Mouse (Mus musculus) C2C12 (cell line): Measurements from ENCODE around the gene Psmg4. TPM values are rescaled to one million over a fixed set of nuclear protein-coding genes. Genes with fewer than 3 reads are reported as not detected.

ENCODE experiments used
- H3K27me3 ChIP-seq: one replicate; pipeline ENCODE4 v1.6.1; 2011; ENCODE audit not compliant: control insufficient read depth, insufficient read depth, insufficient read length
- H3K36me3 ChIP-seq: one replicate; pipeline ENCODE4 v1.6.1; 2011; ENCODE audit not compliant: control insufficient read depth, insufficient read depth
- H3K4me3 ChIP-seq: one replicate; pipeline ENCODE4 v1.5.1; 2011; ENCODE audit warnings: mild to moderate bottlenecking, control low read depth; ENCODE audit not compliant: poor library complexity, insufficient read depth, severe bottlenecking
- H3K79me2 ChIP-seq: one replicate; pipeline ENCODE4 v1.6.1; 2011; ENCODE audit not compliant: control insufficient read depth, insufficient read depth
- H3K79me3 ChIP-seq: one replicate; pipeline ENCODE4 v1.6.1; 2011; ENCODE audit warnings: low read depth, control low read depth
- H3ac ChIP-seq: one replicate; pipeline ENCODE3; 2011; ENCODE audit warnings: low read depth; ENCODE audit not compliant: control insufficient read depth, insufficient read length
- CEBPB ChIP-seq: IDR thresholded peaks from one replicate; pipeline ENCODE4 v1.6.1; 2011; ENCODE audit warnings: low read depth, mild to moderate bottlenecking, control low read depth, moderate library complexity
- CTCF ChIP-seq: IDR thresholded peaks from one replicate; pipeline ENCODE4 v1.5.1; 2011; ENCODE audit not compliant: control insufficient read depth, insufficient read depth, insufficient read length
- FOSL1 ChIP-seq: IDR thresholded peaks from one replicate; pipeline ENCODE4 v1.8.0; 2011; ENCODE audit warnings: mild to moderate bottlenecking, low read length; ENCODE audit not compliant: poor library complexity, insufficient read depth, severe bottlenecking
- MAX ChIP-seq: IDR thresholded peaks from one replicate; pipeline ENCODE4 v1.6.1; 2011; ENCODE audit warnings: mild to moderate bottlenecking, control low read depth
- MYOD1 ChIP-seq: IDR thresholded peaks from one replicate; pipeline ENCODE4 v1.6.1; 2011; ENCODE audit warnings: low read depth; ENCODE audit not compliant: control insufficient read depth, insufficient read length
- MYOG ChIP-seq: IDR thresholded peaks from one replicate; pipeline ENCODE4 v1.6.1; 2011; ENCODE audit not compliant: control insufficient read depth, insufficient read length; ENCODE audit errors: extremely low read depth
- USF1 ChIP-seq: IDR thresholded peaks from one replicate; pipeline ENCODE4 v1.6.1; 2011; ENCODE audit warnings: low read depth, mild to moderate bottlenecking, control low read depth, moderate library complexity
- polyA plus RNA-seq: library from polyadenylated mRNA; unstranded; fragments of >200 nt; fragmentation: generic; extraction: Trizol; gene quantifications from one replicate; pipeline ENCODE4 v1.2.1, GENCODE M21; 2012; ENCODE audit warnings: missing spikeins

Psmg4 gene
- polyA plus RNA-seq, 1 experiment, result 151 TPM

DNA sequence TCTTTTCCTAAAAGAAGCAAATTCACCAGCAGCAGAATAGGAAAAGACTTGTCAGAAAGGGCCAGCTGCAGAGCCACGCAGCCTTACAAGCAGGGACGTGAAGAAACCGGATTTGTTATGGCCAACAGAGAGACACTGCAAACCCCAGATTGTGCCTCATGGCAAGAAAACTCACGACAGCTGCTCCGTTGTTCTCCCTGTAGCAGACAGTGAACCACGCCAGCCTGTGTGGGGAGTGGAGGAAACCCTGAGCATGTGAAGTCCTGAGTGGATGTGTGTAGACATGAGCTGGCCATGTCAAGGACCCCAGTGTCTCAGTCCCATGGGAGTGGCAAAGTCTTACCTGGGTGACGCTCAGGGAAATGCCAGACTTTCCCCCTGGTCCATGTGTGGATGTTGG, 26.2 kb upstream of the Psmg4 start:
- Histone ChIP-seq H3K79me2 (no peaks in the 10 kb centered on the region), H3K36me3 (no peaks in the 10 kb centered on the region), H3ac (no peak overlapping the region), H3K27me3 (no peaks in the 10 kb centered on the region), H3K4me3 (no peak overlapping the region), H3K79me3 (no peaks in the 10 kb centered on the region)
- TF ChIP-seq FOSL1, result no peak
- no peak for TF ChIP-seq CEBPB
- no peak for TF ChIP-seq USF1
- TF ChIP-seq CTCF, result no peak
- no peak for TF ChIP-seq MYOD1
- TF ChIP-seq MYOG, result no peak
- TF ChIP-seq MAX, result no peak

DNA sequence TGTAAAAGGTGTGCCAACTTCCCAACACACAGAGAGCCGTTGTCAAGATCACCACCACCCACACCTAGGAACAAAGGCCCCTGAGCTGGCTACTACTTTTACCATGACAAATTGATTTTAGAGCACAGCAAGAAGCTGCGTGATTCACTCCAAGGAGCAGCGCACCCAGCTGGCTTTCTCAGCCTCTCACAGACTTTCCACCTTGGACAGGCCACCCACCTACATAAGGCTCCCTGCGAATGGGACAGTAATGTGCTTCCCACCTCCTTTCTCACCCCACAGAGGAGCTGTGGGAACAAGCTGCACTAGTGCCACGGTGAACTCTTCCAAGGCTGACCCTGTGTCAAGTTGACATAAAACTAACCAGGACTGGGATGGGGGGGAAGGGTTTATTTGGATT, 19.4 kb upstream of the Psmg4 start:
- Histone ChIP-seq H3K27me3 (no peaks in the 10 kb centered on the region), H3K79me2 (no peaks in the 10 kb centered on the region), H3ac (no peak overlapping the region), H3K79me3 (no peaks in the 10 kb centered on the region), H3K36me3 (no peaks in the 10 kb centered on the region), H3K4me3 (no peak overlapping the region)
- no peak for TF ChIP-seq FOSL1
- TF ChIP-seq MYOG, result no peak
- no peak for TF ChIP-seq MYOD1
- no peak for TF ChIP-seq MAX
- no peak for TF ChIP-seq CEBPB
- no peak for TF ChIP-seq CTCF
- no peak for TF ChIP-seq USF1

DNA sequence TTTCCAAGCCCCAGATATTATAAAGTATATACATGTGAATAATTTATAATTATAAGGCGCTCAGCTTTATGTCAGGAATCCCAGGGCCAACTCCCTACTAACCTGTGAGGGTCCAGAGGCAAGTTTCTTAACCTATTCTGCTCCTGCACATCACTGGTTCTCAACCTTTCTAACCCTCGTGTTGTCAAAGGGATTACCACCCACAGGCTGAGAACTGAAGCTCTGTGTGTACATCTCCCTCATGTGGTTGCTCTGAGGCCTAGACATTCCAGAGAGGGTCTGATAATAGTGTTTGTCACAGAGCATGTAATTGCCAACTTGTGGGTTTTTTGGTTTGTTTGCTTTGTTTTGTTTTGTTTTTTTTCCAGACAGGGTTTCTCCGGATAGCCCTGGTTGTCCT, 15.8 kb upstream of the Psmg4 start:
- no peak overlapping the region for H3K4me3 ChIP-seq
- H3ac ChIP-seq, result no peak overlapping the region
- H3K79me2 ChIP-seq, result no peaks in the 10 kb centered on the region
- no peaks in the 10 kb centered on the region for H3K36me3 ChIP-seq
- no peaks in the 10 kb centered on the region for H3K27me3 ChIP-seq
- TF ChIP-seq MYOG (no peak), CTCF (peak; percentile 21)
- H3K79me3 ChIP-seq, result no peaks in the 10 kb centered on the region

DNA sequence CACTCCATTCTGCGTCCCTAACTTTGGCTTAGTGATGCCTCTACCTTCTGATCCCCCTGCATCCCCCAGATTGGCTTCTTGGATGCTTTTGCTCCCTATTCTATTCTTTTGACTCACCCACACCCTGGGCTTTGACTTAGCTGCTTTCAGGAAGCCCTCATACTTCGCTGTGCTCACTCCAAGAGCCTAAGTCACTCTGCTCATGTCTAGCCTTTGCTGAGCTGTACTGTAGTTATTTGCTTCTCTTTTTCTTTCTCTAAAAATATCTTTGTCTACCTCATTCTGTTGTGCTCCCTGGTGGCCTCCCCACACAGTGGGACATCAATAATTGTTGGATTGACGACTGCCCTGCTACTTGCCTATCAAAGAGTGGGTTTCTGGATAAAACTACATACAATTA, 14.6 kb upstream of the Psmg4 start:
- H3K79me3 ChIP-seq, result no peaks in the 10 kb centered on the region
- TF ChIP-seq CTCF, result no peak
- no peak for TF ChIP-seq CEBPB
- TF ChIP-seq FOSL1, result no peak
- TF ChIP-seq MYOG, result no peak
- no peak for TF ChIP-seq USF1
- TF ChIP-seq MYOD1, result no peak
- TF ChIP-seq MAX, result no peak
- no peaks in the 10 kb centered on the region for H3K27me3 ChIP-seq
- H3K4me3 ChIP-seq, result no peak overlapping the region
- H3ac ChIP-seq, result no peak overlapping the region
- no peaks in the 10 kb centered on the region for H3K36me3 ChIP-seq
- no peaks in the 10 kb centered on the region for H3K79me2 ChIP-seq

DNA sequence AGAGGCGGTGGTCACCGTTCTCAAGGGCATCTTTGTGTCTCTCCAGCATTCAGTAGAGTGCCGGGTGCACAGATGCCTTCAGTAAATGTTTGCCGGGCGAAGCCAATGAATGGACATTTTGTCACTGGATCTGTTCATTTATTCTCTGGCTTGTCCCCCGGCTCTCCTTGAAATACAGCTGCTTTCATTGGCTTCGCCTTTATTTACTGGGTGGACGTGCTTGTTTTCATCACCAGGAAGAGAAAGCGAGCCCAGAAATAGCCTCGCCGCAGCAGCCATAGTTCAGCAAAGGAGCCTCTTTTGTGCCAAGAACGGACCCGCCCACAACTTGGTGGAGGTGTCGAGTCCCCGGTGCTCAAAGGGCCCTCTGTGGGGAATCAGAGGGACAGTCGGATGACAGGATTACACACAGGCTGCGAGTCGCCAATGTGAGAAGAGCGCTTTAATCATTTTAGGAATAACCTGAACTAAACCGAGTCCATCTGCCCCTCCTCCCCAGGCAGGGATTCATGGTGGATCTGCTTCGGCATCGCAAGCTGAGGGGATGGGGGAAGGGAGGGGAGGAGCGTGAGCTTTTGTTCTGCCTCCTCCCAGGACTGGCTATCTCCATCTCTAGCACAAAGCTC, 13.9 kb upstream of the Psmg4 start:
- Histone ChIP-seq H3K27me3 (no peaks in the 10 kb centered on the region), H3K79me3 (no peaks in the 10 kb centered on the region), H3K4me3 (no peak overlapping the region), H3K79me2 (no peaks in the 10 kb centered on the region), H3ac (no peak overlapping the region), H3K36me3 (no peaks in the 10 kb centered on the region)
- TF ChIP-seq MAX (no peak), MYOD1 (no peak), CEBPB (no peak), CTCF (no peak), FOSL1 (no peak), MYOG (no peak)

DNA sequence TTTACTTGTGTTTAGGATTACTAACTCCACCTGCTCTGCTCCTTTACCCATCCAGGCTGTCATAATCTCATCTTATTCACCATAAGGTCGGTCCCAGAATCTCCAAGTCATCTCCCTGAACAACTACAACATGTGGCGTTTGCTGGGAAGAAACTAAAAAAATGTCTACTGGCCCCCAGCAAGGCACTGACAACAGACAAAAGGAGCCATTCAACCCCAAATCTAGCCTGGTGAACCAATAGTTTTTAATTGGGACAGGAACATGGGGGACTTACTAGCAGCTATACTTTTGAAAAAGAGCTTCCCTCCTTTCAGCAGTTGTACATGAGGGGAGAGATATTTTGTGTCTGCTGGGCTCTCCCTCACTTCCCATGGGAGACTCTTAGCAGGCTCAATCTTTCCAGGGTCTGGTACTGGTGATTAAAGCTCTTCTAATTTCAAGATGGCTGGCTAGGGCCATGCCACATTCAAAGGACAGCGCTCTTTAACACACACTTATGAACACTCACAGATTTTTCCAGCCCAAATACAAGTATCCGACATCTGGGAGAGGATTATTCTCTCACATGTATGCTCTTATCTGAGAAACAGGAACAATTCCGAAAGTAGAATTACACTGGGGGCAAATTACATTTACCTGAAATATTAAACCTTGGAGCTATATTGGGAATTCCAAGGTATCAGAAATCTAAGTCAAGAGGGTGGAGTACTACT, 13.1 kb upstream of the Psmg4 start:
- H3K79me2 ChIP-seq, result no peaks in the 10 kb centered on the region

More for the DNA sequence above, 13.1 kb upstream of the Psmg4 start:
- Histone ChIP-seq H3K27me3 (no peaks in the 10 kb centered on the region), H3K79me3 (no peaks in the 10 kb centered on the region), H3ac (no peak overlapping the region), H3K4me3 (no peak overlapping the region), H3K36me3 (no peaks in the 10 kb centered on the region)
- TF ChIP-seq MYOG (no peak), CTCF (no peak), FOSL1 (no peak), MAX (no peak), CEBPB (no peak), MYOD1 (no peak), USF1 (no peak)
